Mouse (Mus musculus) erythroblast, adult 5-6 weeks (primary cell): Measurements from ENCODE around the gene Cep63. TPM values are rescaled to one million over a fixed set of nuclear protein-coding genes. Genes with fewer than 3 reads are reported as not detected.

ENCODE experiments used
- total RNA-seq, 2 experiments: library from RNA; stranded (forward) in 1 of 2; stranded (reverse) in 1 of 2; fragments of 150-400 nt in 1 of 2; fragments of 200-764, 138-1000 nt in 1 of 2; gene quantifications; 2 replicates each; pipeline versions ENCODE4 v1.2.3 to v1.2.4; 2015 to 2017; ENCODE audit warnings: low replicate concordance in 2 of 2

Gene Cep63
- total RNA-seq, 2 experiments from 2014 or later = 9.9 to 10.4 TPM

Other genes starting within 250 kb of the Cep63 start
- gene Ky, start 120.8 kb downstream of the Cep63 start, total RNA-seq (2015; ENCODE audit: low replicate concordance) = not detected in 2 replicates
- not detected in 2 replicates for gene Ky, start 120.8 kb downstream of the Cep63 start, total RNA-seq (2017; ENCODE audit: low replicate concordance)
- gene Anapc13, start 238 bp downstream of the Cep63 start, total RNA-seq (2015; ENCODE audit: low replicate concordance) = 5.6 and 42.0 TPM in 2 replicates
- 32.8 and 42.3 TPM in 2 replicates for gene Anapc13, start 238 bp downstream of the Cep63 start, total RNA-seq (2017; ENCODE audit: low replicate concordance)
- gene Amotl2, start 90.1 kb upstream of the Cep63 start, total RNA-seq (2015; ENCODE audit: low replicate concordance) = 0.19 and 0.63 TPM in 2 replicates
- 2.5 and 3.7 TPM in 2 replicates for gene Amotl2, start 90.1 kb upstream of the Cep63 start, total RNA-seq (2017; ENCODE audit: low replicate concordance)
- gene Ryk, start 208.4 kb upstream of the Cep63 start, total RNA-seq (2015; ENCODE audit: low replicate concordance) = 0.42 and 1.3 TPM in 2 replicates
- 0.68 and 2.1 TPM in 2 replicates for gene Ryk, start 208.4 kb upstream of the Cep63 start, total RNA-seq (2017; ENCODE audit: low replicate concordance)